Mouse (Mus musculus) lung, postnatal 0 days (tissue): Measurements from ENCODE around the gene Tle1.

Experiments
- CTCF ChIP-seq: IDR thresholded peaks from 2 replicates; pipeline ENCODE4 v1.5.1; 2016; ENCODE audit warnings: antibody characterized with exemption, mild to moderate bottlenecking
- EP300 ChIP-seq: IDR thresholded peaks from 2 replicates; pipeline ENCODE4 v1.6.1; 2016; ENCODE audit warnings: antibody characterized with exemption, mild to moderate bottlenecking, control low read depth

GRCm38 (mm10) chr4:72132646-72133045, 68.1 kb downstream of the Tle1 start:
- TF ChIP-seq CTCF = no peak
- TF ChIP-seq EP300 = no peak
